Mouse (Mus musculus): Measurements from ENCODE around the gene Stxbp4.

Gene Stxbp4

DNA sequence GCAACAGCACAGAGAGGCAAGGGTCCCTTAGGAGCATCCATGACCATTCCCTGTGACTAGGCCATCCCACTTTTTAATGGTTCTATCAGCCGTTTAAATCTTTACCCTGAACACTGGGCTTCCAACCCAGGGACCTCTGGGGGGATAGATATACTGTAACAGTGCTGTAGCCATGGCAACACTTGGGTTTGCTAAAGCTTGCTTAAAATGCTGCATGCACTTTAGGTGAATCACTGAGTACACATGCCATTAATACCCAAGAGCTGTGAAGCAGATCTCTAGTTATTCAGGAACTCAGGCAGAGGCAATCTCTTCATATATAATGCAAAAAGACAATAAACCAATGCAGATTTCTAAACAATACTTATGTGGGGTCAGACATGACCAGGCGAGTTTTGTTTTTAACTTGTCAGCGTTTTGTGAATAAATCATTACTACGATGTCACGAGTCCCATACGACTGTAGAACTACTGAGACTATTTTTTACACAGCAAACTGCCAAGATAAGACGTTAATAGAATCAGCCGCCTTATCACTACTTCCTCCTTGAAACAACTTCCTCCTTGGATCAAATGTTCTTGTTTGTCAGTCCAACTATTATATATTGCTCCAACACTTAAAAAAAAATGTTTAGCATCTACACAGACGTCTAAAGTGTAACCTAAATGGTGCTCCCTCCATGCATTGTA lies 79.4 kb downstream of the Stxbp4 start:
- DNase-seq (ENCODE audit: low spot score in 2 of 2), result no peak

DNA sequence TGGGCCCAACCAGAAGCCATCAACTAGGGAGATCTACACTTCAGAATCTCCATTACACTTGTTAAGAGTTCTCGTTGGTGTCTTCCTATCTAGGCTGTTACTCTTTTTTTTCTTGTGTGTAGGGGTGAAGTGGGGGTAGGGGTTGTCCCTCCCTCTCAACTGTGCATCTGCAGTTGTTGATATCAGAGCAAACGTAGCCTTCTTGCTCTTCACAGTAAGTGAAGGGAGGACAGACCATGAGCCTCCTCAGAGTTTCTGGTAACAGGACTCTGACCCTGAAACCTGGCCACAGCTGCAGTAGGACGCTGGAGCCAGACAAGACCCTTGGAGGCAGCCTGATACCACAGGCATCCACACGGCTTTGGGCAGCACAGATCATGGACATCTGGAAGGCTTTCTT lies 81.4 kb downstream of the Stxbp4 start:
- DNase-seq (ENCODE audit: low spot score in 2 of 2), result no peak

DNA sequence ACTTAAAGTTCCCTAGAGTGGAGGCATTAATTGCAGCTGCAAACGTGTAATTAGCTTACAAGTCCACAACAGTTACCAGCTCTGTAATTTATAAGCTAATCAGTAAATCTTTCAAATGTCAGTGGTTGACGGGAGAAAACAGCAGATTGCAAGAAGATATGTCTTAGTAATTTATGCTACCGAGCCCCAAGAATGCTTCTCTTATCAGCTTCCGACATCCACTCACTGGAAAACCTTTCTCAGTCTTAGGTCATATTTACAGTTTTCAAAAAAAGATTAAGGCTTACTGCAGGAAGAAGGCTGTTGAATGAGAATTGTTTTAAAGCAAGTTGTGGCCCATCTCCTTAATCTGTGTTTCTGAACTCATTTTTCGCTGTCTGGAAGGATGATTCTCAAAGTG lies 83.9 kb downstream of the Stxbp4 start:
- DNase-seq (ENCODE audit: low spot score in 2 of 2), result no peak

DNA sequence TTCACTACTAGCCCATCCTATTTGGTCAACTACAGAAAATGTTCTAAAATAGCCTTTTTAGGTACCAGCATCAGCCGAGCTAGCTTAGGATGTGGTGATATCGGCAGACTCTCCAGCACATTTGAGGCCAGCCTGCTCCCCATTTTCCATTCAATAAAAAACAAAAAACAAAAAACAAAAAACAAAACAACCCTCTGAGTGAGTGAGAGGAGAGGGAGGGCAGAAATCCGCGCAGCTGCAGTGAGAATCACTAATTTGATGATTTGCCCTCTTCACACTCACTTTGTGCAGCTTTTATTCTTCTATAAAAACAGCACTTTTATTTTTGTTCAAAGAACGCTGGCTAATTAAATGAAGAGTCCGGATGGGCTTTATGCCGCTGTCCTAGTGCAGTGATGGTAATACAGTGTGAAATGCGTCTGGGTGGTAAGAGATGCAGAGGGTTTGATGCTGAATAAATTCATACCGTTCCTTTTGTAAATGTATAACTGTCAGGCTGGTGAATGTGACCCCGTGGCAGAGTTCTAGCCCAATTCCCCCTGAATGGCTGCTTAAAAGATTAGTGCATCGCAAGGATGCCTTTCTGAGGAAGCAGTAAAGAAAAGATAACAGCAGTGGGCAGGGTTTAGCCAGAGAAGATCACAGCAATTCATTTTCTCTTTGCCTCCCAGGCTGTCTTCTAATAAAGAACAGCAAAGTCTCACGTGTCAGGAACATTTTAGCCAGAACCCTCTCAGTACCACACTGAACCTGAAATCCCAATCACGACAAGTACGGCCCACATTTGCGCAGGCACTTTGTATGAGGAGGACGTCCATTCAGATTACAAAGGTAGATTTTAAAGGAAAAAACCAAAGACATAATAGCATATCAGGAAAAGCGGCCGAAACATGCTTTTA lies 85.3 kb downstream of the Stxbp4 start:
- no peak for DNase-seq (ENCODE audit: low spot score in 2 of 2)

DNA sequence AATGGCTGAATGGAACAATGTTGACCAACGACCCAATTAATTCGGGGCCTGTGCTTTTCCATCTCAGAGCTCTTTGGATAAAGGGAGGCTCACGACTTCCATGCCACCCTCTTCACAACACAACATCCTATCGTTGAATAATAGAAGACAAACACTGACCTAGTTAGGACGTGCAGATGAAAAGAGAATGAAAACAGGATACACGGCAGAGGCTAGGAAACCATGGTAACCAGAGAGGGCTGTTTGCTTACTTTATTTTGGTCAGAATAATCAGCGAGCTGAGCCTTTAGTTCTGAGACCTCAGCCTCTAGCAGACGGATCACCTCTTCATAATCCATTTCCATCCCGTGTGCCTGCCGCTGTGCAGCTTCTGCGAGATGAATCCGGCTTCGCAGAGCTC lies 89.3 kb downstream of the Stxbp4 start:
- no peak for DNase-seq (ENCODE audit: low spot score in 2 of 2)

DNA sequence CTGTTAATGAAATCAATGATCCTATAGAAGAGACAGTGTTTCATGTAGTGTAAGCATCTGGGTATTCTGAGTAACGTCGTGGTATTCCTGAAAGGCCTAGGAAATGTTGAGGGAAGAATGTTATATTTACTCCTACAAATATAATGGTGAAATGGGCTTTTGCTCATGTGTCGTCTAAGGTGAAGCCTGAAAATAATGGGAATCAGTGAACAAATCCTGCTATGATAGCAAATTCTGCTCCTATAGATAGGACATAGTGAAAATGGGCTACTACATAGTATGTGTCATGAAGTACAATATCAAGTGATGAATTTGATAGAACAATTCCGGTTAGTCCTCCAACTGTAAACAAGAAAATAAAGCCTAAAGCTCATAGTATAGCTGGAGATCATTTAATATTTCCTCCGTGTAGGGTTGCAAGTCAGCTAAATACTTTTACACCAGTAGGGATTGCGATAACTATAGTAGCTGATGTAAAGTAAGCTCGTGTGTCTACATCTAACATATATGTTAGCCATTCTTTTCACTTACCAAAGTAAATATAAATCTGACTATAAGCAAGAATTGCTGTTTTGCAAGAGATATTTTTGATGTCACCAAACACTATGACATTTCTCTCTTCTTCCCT lies 99.1 kb downstream of the Stxbp4 start:
- DNase-seq (ENCODE audit: low spot score in 2 of 2), result no peak

DNA sequence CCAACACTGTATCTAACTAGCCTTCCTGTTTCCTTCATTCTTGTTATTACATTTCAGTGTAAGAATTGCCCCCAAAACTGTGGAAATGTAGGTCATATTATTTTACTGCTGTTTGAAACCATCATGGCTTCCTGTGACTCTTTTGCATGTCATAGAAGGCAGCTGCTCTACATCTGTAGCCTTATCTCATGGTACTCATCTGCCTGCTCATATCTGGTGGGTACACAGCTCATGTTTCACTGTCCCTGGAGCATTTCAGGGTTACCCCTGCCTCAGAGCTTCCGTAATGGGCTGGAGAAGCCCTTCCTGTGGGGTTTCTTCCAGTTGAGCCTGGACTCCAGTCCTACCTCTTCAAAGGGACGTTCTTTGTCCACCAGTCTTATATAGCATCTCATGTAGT lies 112.6 kb downstream of the Stxbp4 start:
- DNase-seq (ENCODE audit: low spot score in 2 of 2), result no peak

DNA sequence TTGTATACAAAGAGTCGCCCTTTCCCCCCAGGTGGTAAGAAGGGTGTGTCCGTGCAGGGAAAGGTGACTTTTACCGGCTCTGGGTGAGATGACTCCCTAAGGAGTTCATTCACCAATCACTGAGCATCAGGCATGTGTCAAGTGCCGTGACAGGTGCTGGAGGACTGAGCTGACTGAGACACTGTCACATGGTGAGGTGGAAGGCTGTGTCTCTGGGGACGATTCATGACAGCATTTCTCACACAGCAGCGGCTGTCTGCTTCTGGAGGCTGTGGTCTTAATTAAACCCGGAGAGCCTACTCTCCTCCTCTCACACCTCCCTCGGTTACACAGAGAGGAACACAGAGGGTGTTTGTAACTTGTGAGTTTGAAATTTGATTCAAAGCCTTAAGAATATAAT lies 116.8 kb downstream of the Stxbp4 start:
- DNase-seq (ENCODE audit: low spot score in 2 of 2), result no peak

DNA sequence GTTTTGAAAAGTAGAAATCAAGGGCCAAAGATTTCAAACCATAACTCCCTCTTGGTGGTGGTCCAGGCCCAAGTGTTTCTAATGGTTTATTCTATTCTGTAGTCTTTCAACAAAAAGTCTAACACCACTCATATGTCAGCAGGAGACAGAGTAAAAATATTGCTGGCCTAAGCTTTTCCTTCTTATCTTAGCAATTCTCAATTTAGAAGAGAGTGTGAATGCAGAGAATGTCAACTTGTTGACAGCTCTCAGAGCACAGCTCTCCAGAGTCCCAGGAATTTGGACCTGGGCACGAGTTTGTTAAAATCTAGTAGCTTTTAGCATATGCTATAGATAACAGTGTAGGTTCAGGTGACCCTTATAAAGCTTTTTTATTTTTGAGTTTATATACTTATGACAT lies 120.1 kb downstream of the Stxbp4 start:
- no peak for DNase-seq (ENCODE audit: low spot score in 2 of 2)

DNA sequence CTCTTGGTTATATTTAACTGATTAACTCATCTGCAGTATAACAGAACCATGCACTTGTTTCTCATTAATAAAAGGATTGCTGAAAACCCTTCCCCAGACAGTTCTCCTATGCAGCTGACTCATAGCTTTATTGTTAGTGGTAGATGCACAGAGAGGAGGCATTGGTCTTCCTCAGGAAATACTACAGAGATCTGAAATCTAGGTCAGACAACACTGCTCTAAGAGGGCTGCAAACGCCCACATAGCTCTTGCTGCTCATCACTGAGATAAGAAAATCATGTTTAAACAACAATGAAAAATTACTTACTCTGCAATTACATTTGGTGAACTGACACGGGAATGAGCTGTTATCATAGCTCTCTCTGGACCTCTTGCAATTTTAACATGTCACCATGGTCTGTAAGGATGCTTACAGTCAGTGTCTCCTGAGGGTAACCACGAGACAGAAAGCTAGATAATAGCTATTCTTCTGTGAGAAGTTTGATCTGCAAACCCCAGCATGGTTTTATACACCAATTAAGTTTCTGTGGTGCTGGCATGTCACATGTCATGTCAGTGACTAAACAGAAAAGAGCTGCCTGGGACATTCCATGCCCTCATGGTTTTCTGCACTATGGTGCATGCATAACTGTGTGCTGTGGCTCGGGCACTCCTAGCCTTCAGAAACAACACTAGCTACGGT lies 125.2 kb downstream of the Stxbp4 start:
- no peak for DNase-seq (ENCODE audit: low spot score in 2 of 2)

DNA sequence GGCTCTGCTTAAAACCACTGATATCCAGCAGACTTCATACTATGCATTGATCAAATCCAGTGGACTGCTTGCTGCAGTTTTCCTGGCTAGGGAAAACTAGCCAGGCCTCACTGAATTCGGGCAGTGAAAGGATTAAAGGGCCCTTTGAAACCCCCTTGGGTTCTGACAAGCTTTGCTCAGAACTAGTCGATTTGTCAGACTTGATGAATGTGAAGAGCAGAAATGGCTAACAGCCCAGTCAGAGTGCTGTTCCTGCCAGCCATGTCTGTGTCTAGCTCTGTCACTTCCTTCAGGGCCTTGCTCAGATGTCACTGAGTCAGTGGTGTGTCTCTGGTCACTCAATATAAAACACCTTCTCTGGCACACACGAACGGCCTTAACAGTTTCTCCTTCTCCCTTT lies 136.0 kb downstream of the Stxbp4 start:
- DNase-seq (ENCODE audit: low spot score in 2 of 2), result no peak

DNA sequence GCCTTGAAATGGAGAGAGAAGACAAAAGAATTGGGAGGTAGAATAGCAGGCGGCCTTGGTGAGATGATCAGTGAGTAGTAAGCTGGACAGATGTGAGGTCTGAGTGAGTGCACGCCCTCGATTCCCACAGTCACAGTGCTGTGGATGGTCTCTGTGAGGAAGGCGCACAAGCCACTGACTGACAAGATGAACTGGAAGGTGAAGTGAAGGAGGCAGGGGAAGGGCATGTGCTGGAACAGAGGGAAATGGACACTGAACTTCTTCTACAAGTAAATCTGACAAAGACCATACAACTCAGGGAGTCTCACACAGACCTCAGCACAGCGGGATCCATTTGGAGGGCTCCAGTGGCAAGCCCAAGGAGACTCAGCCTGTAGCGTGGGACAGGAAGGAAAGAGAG lies 138.0 kb downstream of the Stxbp4 start:
- no peak for DNase-seq (ENCODE audit: low spot score in 2 of 2)

DNA sequence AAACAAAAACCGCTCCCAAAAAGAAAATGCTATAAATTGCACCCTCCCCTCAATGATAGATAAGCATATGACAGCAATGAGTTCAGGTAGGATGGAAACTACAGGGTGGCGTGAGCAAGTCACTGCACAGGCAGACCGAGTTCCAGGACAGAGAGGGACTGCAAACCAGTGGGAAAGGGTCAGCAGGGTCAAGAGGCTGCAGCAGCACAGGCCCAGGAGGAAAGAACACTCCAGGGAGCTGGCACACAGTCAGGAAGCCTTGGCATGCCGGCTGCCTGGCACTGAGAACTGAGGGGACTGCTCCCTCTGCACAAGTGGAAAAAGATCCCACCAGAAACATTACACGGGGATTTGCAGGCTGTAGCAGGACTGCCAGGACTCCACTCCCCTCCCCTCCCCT lies 139.4 kb downstream of the Stxbp4 start:
- no peak for DNase-seq (ENCODE audit: low spot score in 2 of 2)

DNA sequence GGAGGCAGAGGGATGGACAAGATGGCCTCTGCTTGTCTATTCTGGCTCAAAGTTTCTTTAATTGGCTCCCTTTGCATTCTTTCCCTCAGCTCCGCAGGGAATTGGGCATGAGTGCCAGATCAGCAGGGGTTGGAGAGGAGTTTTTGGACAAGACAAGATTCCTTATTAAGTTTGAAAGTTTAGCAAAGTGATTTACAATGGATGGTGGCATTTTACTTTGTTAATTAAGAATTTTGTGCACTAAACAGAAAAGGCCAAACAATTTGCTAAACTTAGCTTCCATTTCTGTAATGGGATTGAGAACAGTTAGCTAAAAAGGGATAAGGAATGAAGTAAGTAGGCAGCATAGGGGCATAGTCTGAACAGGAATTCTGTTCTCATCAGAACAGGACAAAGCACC lies 142.9 kb downstream of the Stxbp4 start:
- no peak for DNase-seq (ENCODE audit: low spot score in 2 of 2)

DNA sequence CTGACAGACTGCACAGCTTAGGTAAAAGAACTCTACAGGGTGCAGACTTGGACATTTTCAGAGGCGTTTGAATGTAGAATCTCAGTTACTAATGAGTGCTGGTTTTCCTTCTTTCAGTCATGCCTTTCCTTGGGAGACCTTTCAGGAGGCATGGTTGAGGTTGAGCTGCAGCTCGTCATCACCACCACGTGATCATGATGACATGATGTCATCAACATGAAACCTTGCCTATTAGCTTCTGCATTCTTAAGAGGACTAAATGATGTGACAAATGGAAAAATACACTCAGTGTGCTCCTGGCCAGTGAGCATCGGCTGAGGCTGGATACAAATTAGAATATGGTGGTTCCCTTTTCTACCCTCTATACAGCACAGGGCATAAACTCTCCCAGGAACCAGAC lies 145.4 kb downstream of the Stxbp4 start:
- DNase-seq (ENCODE audit: low spot score in 2 of 2), result no peak

DNA sequence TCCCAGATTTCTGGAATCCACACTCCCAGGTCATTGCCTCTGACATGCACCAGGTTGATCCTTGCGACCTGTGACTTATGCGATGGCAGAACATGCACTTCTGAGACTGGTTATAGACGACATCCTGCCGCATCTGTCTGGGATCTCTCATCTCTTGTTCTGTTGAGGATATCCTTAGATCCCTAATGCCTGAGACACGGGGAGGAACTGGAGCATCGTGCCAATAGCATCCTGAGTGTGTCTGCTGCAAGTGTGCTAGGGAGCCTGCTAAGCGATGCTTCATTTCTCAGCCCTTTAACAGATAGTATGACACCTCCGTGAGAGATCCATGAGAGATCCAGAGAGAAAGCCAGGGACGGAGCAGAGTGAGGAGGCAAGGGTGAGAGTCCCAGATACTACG lies 148.7 kb downstream of the Stxbp4 start:
- DNase-seq (ENCODE audit: low spot score in 2 of 2), result no peak

DNA sequence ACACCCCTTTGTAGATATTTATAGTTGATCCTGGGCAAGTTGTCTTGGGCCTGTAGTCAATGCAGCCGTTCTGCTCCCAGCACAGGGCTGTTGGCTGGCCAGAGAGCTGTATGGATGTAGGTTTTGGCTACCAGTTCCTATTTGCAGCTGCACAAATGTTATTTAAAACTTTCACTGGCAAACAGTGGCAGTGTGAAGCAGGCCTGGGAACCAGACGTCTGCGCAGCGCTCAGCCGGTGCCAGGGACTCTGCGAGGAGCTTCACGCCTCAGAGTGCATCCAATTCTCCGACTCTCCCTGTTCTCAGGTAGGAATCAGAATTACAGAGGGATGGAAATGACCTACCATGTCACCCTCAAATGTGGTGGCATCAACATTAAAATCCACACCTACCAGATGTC lies 150.2 kb downstream of the Stxbp4 start:
- no peak for DNase-seq (ENCODE audit: low spot score in 2 of 2)

DNA sequence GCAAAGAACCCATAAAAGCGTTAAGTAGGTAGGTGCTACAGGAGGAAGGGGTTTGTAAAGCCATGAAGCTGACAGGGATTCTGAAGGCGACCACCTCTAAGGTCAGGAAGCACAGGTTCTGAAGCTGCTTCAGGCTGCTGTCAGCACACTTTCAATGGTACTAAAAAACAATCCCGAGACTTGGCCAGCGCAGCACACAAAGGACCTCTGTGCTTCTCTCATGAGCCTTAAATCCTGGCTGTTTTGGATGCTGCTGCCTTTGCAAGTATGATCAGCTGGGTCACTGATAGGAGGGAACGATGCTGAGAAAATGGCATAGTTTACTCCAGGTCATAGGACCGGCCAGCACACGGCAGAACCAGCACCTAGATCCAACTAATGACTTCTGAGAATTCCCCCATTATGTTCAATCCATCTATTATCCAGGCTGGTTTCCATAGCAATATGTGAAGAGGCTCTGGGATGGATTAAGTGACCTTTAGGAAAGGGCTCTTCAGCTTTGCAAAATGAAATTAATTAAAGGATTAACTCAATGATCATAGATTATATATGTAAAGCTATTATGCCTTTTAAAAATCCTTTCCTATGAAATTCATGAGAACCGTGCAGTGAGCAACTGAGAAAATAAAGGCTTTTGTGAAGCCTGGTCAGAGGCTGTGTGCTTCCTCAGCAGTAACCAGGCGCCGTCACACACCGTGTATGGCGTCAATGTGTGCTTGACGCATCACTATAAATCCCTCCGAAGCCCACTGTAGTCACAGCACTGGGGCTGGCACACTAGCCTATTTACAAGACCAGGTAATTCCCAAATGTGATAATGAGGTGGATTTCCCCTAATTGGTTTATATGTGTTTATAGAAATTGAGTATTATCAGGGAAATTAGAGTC lies 152.9 kb downstream of the Stxbp4 start:
- DNase-seq (ENCODE audit: low spot score in 2 of 2), result no peak

DNA sequence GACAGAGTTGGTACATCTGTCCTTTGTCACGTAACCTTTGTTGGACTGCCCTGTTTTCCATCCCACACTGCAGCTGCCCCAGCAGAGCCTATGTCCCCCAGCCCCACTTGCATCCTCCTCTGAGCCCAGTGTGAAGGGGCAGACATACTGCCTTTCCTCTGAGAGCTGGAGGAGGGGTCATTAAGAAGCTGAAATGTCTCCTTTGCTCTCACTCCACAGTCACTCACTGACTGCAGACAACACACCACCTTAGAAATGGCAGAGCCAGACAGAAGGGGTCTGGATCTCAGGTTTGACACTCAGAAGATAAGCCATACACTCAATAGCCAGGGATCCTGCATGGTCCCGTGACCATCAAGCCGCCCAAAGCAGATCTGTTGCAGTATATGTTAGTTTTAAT lies 154.1 kb downstream of the Stxbp4 start:
- no peak for DNase-seq (ENCODE audit: low spot score in 2 of 2)

DNA sequence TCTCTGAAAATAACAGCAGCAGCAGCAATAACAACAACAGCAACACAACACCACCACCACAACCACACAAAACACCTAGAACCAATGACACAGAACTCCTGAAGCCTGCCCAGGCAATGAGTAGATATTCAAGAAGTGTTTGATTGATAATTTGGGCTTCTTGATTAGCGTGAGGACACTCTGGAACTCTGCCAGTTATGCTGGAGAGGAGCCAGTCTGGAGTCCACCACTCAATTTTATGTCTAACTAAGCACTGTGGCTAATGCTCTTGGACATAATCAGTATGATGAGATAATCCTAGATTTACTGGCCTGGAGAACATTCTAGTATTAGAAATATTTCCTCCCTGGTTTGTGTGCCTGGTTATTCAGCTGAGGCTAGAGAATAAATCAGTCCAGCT lies 156.1 kb downstream of the Stxbp4 start:
- DNase-seq (ENCODE audit: low spot score in 2 of 2), result no peak

DNA sequence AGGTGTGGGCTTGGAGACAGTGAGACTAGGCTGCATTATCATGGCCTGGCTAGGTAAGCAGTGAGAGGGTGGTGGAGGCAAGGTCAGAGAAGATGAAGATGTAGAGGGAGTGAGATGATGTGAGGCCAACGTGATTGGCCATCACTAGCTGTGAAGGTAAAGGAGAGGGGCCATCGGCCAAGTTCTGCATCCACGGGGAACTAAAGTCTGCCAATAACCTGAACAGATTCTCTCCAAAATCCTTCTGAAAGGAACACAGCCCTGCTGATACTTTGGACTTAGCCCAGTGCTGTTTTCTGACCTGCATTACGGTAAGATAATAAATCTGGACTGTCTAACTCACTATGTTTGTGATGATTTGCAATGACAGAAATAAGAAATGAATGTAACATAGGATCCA lies 167.6 kb downstream of the Stxbp4 start:
- no peak for DNase-seq (ENCODE audit: low spot score in 2 of 2)

All from urinary bladder, postnatal 4 days (tissue).